Mouse (Mus musculus): ENCODE data around the gene Rgs10.

The Rgs10 gene

GRCm38 (mm10) chr7:128374156-128374555 is 44.4 kb downstream of the Rgs10 start:
- DNase-seq (ENCODE audit: low read depth), result no peak

- no peak for DNase-seq (ENCODE audit: low read depth)
These were observed 44.8 kb downstream of the Rgs10 start for GRCm38 (mm10) chr7:128373751-128374150.

DNA sequence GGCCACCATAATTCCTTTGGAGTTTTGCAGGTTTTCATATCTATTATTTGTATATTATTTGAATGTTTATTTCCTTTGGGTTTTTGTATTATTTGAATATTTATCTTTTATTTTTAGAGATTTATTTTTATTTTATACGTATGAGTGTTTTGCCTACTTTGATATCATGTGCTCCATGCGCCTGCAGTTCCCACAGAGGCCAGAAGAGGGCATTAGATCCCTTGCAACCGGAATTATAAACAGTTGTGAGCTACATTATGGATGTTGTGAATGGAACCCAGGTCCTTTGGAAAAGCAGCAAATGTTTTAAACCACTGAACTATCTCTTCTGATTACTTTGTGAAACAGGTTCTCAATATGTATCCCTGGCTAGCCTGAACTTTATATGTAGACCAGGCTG is 46.2 kb downstream of the Rgs10 start:
- peak; percentile 60 for DNase-seq (ENCODE audit: low read depth)

DNA sequence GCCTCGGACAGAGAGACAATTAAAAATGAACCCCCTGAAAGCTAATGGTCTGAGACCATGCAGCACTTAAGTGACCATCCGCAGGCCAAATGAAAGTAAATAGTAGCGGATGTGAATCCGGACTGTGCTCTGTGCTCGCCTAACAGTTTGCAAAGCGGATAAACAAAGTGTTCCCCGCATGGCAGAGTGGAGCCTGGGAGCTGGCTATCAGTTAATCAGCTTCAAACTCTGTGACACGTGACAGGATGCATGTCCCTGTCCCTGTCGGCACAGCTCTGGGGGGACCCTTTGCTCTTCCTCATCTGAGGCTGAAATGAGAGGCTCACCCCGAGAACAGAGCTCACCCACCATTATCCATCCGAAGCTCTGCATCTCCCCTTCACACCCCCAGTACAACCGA is 49.2 kb downstream of the Rgs10 start:
- no peak for DNase-seq (ENCODE audit: low read depth)

GRCm38 (mm10) chr7:128368828-128369227 is 49.7 kb downstream of the Rgs10 start:
- DNase-seq (ENCODE audit: low read depth), result no peak

GRCm38 (mm10) chr7:128366654-128367053 is 51.9 kb downstream of the Rgs10 start:
- no peak for DNase-seq (ENCODE audit: low read depth)

DNA sequence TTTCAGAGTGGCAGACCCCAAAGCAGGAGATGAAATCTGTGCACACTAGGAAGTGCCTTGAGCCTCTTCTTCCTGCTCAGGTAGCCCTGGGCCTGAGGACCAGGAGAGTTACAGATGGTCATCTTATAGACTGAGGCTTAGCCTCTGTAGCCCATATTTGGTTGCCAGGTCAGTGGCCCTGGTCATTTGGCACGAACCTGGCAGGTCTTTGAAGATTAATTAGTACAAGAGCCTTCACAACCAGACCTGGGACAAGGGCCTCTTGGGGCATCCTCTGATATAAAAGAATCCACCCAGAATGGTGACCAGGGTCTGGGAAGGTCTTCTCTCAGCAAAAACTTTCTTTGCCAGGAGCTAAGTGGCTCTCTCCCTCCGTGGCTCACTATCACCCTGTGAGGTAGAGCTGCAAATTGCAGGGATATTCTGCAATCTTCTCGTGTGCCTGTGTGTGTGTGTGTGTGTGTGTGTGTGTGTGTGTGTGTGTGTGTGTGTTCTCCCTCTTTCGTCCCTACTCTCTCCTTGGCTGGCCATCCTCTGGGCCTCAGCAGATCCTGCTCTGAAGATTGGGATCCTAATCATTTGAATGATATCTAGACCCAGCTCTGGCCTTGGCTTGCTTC is 53.4 kb downstream of the Rgs10 start:
- no peak for DNase-seq (ENCODE audit: low read depth)

DNA sequence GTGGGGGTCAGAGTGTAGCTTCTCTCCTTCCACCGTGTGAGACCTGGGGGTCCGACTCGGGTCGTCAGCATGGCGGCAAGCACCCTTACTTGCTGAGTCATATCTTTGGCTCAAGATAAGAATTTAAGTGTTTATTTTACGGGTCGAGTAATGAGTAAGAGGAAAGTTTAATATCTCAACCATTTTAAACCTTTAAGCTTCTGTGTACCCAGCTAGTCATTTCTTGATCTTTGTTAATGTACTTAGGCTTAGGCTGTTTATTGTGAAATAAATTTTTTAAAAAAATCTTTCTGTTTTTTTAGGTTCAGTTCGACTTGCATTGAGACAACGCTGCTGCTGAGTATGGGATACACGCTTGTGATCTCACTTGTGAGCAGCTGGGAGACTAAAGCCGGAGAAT is 54.0 kb downstream of the Rgs10 start:
- DNase-seq (ENCODE audit: low read depth), result no peak

- no peak for DNase-seq (ENCODE audit: low read depth)
These were observed 54.8 kb downstream of the Rgs10 start for GRCm38 (mm10) chr7:128363806-128364205.

GRCm38 (mm10) chr7:128362916-128363315 is 55.6 kb downstream of the Rgs10 start:
- no peak for DNase-seq (ENCODE audit: low read depth)

- DNase-seq (ENCODE audit: low read depth), result peak; percentile 78
These were observed 58.8 kb downstream of the Rgs10 start for GRCm38 (mm10) chr7:128359741-128360140.

GRCm38 (mm10) chr7:128359164-128359563 is 59.4 kb downstream of the Rgs10 start:
- no peak for DNase-seq (ENCODE audit: low read depth)

GRCm38 (mm10) chr7:128358741-128359140 is 59.8 kb downstream of the Rgs10 start:
- no peak for DNase-seq (ENCODE audit: low read depth)

- DNase-seq (ENCODE audit: low read depth), result no peak
These were observed 61.4 kb downstream of the Rgs10 start for GRCm38 (mm10) chr7:128356868-128357755.

DNA sequence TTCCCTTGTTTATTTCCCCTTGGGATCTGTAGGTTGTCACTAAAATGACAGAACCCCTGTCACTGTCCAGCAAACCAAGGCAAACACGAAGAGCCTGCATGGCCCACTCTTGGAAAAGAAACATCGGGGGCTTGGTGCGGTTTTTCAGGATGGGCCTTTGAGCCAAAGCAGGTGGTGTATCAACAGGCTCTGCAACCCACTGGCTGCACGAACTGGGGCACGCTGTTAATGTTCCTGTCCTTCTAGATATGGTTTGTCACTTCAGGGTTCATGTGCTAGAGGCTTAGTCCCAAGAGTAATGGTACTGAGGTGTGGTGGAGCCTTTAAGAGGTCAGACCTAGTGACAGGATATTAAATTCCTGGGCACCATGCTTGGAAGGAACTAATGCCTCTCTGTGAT is 63.1 kb downstream of the Rgs10 start:
- no peak for DNase-seq (ENCODE audit: low read depth)

GRCm38 (mm10) chr7:128352721-128353120 is 65.8 kb downstream of the Rgs10 start:
- DNase-seq (ENCODE audit: low read depth), result no peak

DNA sequence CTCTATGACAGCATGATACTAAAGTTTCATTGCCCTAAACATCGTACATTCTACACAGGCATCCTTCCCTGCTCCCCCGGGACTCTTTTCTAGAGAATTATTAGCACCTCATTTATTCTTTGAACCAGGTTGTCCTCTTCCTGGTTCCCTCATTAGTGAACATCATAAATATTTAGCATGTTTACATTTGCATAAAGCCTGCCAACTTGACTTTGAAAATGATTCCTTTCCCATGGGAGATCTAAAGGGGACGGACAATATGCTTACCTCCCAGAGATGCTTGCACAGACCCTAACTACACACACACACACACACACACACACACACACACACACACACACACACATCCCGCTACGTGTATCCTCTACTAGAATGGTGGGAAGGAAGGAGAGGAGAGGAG is 67.4 kb downstream of the Rgs10 start:
- DNase-seq (ENCODE audit: low read depth), result no peak

DNA sequence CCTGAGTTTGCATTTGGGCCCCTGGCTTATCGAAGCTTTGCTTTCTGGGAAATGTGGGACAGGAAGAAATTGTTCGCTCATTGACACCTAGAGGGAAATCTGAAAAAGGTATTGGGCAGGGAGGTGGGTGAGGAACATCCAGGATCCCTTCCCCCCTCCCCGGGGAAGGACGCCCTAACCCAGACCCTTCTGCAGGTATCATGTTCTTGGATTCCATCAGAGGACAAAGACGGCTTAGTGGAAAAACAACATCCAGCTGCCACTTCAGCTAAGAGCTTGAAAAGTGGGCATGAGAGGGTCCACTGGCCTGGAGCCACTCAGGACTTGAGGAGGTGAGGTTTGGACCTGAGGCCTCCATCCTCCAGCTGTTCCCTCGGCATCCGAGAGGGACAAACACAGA is 68.2 kb downstream of the Rgs10 start:
- DNase-seq (ENCODE audit: low read depth), result no peak

DNA sequence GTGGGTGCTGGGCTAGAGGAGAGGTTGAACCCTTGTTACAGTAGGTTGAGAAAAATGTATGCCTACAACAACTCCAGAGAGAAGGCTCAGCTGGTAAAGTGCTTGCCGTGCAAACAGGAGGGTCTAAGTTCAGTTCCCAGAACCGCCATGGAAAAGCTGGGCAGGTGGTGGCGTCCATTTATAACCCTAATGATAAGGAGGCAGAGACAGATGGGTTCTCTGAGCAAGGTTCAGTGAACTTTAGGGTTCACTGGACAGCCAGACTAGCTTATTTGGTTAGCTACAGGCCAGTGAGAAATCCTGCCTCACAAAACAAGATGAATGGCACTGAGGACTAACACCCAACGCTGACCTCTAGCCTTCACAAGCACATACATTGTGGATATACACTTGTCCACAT is 68.8 kb downstream of the Rgs10 start:
- DNase-seq (ENCODE audit: low read depth), result no peak

DNA sequence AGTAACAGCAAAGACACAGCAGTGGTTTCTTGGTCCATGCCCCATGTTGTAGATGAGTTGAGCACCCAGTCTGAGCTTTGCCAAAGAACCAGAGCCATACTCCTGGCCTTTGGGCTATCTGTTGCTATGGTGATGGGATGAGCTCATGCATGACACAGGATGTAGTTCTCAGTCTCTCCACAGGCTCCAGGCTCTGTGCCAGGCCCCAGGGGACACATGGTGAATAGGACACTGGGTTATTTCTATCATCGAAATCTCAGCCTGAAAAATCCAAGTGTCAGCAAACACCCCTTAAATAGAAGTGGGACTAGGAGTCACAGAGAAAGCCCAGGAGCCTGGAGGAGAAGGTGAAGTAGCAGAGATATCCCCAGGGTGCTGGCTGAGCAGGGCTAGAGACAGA is 70.0 kb downstream of the Rgs10 start:
- DNase-seq (ENCODE audit: low read depth), result peak; percentile 51

GRCm38 (mm10) chr7:128346991-128347390 is 71.6 kb downstream of the Rgs10 start:
- DNase-seq (ENCODE audit: low read depth), result no peak

- DNase-seq (ENCODE audit: low read depth), result no peak
These were observed 72.0 kb downstream of the Rgs10 start for GRCm38 (mm10) chr7:128346522-128346921.

DNA sequence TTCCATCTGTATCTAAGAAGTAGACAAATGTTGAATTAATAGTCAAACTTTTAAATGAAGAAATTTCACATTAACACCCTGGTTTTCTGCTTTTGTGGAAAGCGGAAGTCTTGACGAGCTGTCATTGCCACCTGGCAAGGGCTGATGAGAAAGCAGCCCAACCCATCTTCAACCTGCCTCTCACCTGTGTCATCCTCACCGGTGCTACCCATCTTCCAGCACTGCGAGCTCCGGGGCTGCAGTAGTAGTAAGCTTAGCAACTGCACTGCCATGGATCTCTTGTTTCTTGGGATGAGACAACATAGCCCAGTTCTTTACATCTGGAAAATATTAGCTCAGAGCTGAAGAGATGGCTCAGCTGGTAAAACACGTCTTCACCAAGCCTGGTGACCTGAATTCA is 72.9 kb downstream of the Rgs10 start:
- DNase-seq (ENCODE audit: low read depth), result no peak
